Mouse (Mus musculus): ENCODE results near the gene Emc6. TPM values are rescaled to one million over a fixed set of nuclear protein-coding genes. Genes with fewer than 3 reads are reported as not detected.

Gene Emc6
- total and polyA plus RNA-seq, 3 experiments = 50.5 to 98.5 (median 80.5) TPM

DNA sequence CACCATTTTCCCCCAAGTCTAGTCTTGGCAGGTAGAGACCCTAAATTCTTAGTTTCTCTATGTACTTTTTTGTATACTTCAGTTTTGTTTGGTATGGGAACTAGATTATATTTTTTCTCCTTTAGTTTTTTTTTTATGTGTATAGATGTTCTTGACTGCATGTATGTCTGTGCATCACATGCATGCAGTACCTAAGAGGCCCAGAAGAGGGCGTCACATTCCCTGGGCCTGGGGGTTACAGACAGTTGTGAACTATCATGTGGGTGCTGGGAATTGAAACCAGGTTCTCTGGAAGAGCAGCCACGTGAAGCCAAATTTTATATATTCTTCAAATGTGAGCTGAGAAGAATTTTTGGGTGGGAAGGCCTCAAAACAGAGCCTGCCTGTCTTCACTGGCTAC lies 42.8 kb upstream of the Emc6 start:
- WGBS = 56% methylated on average over 2 of the region's 2 CpGs
- TF ChIP-seq POLR2A (IDR thresholded peaks at IDR 0.05; ENCODE audit: insufficient read depth, low read depth, low read length) = no peak
- TF ChIP-seq EP300 (IDR thresholded peaks at IDR 0.05; ENCODE audit: insufficient read depth, low read depth, low read length) = no peak
- TF ChIP-seq CTCF (IDR thresholded peaks at IDR 0.05) = peak; percentile 45
- Histone ChIP-seq H3K9ac (ENCODE audit: low read depth, low read length) (no peak overlapping the region), H3K4me3 (no peak overlapping the region), H3K79me2 (replicated peaks; ENCODE audit: control insufficient read depth, insufficient read depth, low read length) (no peaks in the 10 kb centered on the region), H3K27ac (no peak overlapping the region), H3K36me3 (ENCODE audit: control insufficient read depth, insufficient read depth, low read length) (no peaks in the 10 kb centered on the region), H3K27me3 (ENCODE audit: control insufficient read depth, insufficient read depth, low read length) (no peaks in the 10 kb centered on the region), H3K4me1 (ENCODE audit: control insufficient read depth, insufficient read depth, low read length) (no peaks in the 10 kb centered on the region)
- DNase-seq = no peak
- intact Hi-C loops (cut with DNase I) = loop anchor here (5.0 kb wide), 1 partner anchor 63 kb away; no protein-coding TSS in a partner anchor

DNA sequence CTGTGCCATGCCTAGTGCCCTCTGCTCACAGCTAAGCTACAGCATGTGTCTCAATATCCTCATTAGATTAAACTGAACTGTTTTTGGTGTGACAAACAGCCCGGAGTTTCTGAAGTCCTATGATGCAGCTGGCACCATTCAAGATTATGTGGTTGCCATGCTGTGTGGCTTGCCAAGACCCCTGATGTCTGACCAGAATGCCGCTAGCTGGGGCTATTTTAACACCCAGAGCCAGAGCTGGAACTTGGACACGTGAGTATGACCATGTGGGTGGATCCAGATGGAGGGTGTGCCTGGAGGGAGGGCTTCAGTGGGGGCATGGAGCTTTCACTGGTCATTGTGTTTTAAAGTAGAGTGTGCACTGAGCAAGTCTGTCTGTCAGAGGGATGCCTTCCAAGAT lies 37.1 kb upstream of the Emc6 start:
- H3K9ac ChIP-seq (ENCODE audit: low read depth, low read length) = no peak overlapping the region
- H3K27me3 ChIP-seq (ENCODE audit: control insufficient read depth, insufficient read depth, low read length) = no peaks in the 10 kb centered on the region
- H3K36me3 ChIP-seq (ENCODE audit: control insufficient read depth, insufficient read depth, low read length) = no peaks in the 10 kb centered on the region
- 63% methylated on average over 3 of the region's 3 CpGs for WGBS
- no peaks in the 10 kb centered on the region for H3K4me1 ChIP-seq (ENCODE audit: control insufficient read depth, insufficient read depth, low read length)
- no peak overlapping the region for H3K4me3 ChIP-seq
- TF ChIP-seq CTCF (IDR thresholded peaks at IDR 0.05) (no peak), EP300 (IDR thresholded peaks at IDR 0.05; ENCODE audit: insufficient read depth, low read depth, low read length) (no peak), POLR2A (IDR thresholded peaks at IDR 0.05; ENCODE audit: insufficient read depth, low read depth, low read length) (no peak)
- DNase-seq = no peak
- H3K79me2 ChIP-seq (replicated peaks; ENCODE audit: control insufficient read depth, insufficient read depth, low read length) = no peaks in the 10 kb centered on the region
- H3K27ac ChIP-seq = no peak overlapping the region
- intact Hi-C loops (cut with DNase I) = no loop called here

DNA sequence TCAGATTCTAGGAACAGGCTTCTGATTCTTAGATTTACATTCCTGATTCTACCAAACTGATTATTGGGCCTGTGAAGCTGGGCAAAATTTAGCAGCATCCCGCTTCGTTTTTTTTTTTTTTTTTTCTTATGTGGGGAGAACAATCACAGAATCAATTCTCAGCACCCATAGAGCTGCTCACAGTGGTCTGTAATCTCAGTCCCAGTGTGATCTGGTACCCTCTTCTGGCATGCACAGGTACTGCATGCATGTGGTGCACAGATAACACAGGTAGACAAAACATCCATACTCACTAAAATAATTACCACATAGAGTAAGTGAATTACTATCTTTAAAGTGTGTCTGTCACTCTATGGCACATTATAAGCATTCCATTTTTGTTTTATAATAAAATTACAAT lies 30.8 kb upstream of the Emc6 start:
- 74% methylated on average over 2 of the region's 2 CpGs for WGBS
- intact Hi-C loops (cut with DNase I) = no loop called here
- no peak overlapping the region for H3K4me3 ChIP-seq

DNA sequence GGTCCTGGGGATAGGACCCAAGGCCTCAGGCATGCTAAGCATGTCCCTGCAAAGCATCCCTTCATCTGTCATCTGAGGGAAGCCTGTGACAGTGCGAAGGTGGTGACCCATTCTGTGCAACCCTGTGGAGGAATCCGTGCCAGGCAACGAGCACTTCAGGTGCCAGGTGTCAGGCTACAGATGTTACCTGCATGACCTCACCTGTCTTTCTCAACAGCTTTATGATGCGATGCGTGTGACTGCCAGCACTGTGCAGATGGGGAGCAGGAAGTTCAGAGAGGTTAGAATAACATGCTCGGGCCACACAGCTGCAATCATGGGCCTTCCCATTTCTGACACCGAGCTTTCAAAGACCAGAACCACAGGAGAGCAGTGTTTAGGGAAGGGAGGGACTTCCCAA lies 28.4 kb upstream of the Emc6 start:
- Histone ChIP-seq H3K27me3 (ENCODE audit: control insufficient read depth, insufficient read depth, low read length) (no peaks in the 10 kb centered on the region), H3K4me3 (no peak overlapping the region), H3K79me2 (replicated peaks; ENCODE audit: control insufficient read depth, insufficient read depth, low read length) (no peaks in the 10 kb centered on the region), H3K9ac (ENCODE audit: low read depth, low read length) (no peak overlapping the region), H3K4me1 (ENCODE audit: control insufficient read depth, insufficient read depth, low read length) (peaks cover 4% of the 10 kb centered on the region), H3K27ac (no peak overlapping the region), H3K36me3 (ENCODE audit: control insufficient read depth, insufficient read depth, low read length) (no peaks in the 10 kb centered on the region)
- intact Hi-C loops (cut with DNase I) = no loop called here
- WGBS = 58% methylated on average over 7 of the region's 7 CpGs
- no peak for DNase-seq
- TF ChIP-seq POLR2A (IDR thresholded peaks at IDR 0.05; ENCODE audit: insufficient read depth, low read depth, low read length) = no peak

More for the DNA sequence above, 30.8 kb upstream of the Emc6 start:
- no peak for TF ChIP-seq POLR2A (IDR thresholded peaks at IDR 0.05; ENCODE audit: insufficient read depth, low read depth, low read length)
- peak; percentile 48 for TF ChIP-seq CTCF (IDR thresholded peaks at IDR 0.05)
- no peaks in the 10 kb centered on the region for H3K4me1 ChIP-seq (ENCODE audit: control insufficient read depth, insufficient read depth, low read length)
- no peaks in the 10 kb centered on the region for H3K79me2 ChIP-seq (replicated peaks; ENCODE audit: control insufficient read depth, insufficient read depth, low read length)
- no peak overlapping the region for H3K9ac ChIP-seq (ENCODE audit: low read depth, low read length)
- no peaks in the 10 kb centered on the region for H3K36me3 ChIP-seq (ENCODE audit: control insufficient read depth, insufficient read depth, low read length)
- H3K27me3 ChIP-seq (ENCODE audit: control insufficient read depth, insufficient read depth, low read length) = no peaks in the 10 kb centered on the region
- no peak for DNase-seq
- no peak overlapping the region for H3K27ac ChIP-seq

DNA sequence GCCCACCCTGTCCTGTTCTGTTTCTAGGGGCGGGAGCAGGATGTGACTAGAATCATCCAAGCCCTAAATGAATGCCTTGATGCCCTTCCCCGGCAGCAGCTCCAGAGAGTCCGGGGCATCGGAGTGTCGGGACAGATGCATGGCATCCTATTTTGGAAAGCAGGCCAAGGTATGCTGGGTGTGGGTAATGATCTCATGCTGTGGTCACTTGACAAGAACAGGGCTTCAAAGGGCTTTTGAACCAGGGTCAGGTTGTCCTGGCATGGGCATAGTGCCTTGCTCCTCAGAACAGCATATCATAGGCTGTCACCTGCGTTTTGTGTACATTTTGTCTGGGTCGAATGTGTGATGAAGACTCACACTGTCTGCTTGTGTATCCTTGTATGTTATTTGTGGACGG lies 27.1 kb upstream of the Emc6 start:
- TF ChIP-seq POLR2A (IDR thresholded peaks at IDR 0.05; ENCODE audit: insufficient read depth, low read depth, low read length) (no peak), CTCF (IDR thresholded peaks at IDR 0.05) (no peak), EP300 (IDR thresholded peaks at IDR 0.05; ENCODE audit: insufficient read depth, low read depth, low read length) (no peak)
- Histone ChIP-seq H3K79me2 (replicated peaks; ENCODE audit: control insufficient read depth, insufficient read depth, low read length) (no peaks in the 10 kb centered on the region), H3K27ac (peak overlapping the region; percentile 26; the same call in 1 of the 2 replicates), H3K27me3 (ENCODE audit: control insufficient read depth, insufficient read depth, low read length) (no peaks in the 10 kb centered on the region), H3K36me3 (ENCODE audit: control insufficient read depth, insufficient read depth, low read length) (no peaks in the 10 kb centered on the region), H3K4me3 (no peak overlapping the region), H3K4me1 (ENCODE audit: control insufficient read depth, insufficient read depth, low read length) (peaks cover 6% of the 10 kb centered on the region), H3K9ac (ENCODE audit: low read depth, low read length) (no peak overlapping the region)
- WGBS = 79% methylated on average over 8 of the region's 8 CpGs
- DNase-seq = peak in 1 of 2 experiments; percentile 23
- intact Hi-C loops (cut with DNase I) = loop anchor here (5.0 kb wide), 1 partner anchor 37 kb away; no protein-coding TSS in a partner anchor

DNA sequence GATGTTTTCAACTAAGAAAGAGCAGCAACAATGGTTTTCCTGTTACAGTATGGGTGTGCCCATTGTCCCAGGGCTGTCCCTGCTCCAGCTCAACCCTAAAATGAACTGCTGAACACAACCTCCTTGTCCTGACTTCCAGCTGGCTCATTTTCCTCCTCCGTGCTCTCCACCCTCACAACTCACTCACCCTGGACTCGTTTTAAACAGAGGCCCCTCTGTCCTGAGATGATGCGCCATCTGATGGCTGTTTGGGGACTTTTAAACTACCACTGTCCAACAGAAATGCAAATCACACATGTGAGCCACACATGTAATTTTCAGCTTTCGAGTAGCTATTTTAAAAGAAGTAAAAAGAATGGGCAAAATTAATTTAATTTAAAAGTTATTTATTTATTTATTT lies 24.8 kb upstream of the Emc6 start:
- Histone ChIP-seq H3K36me3 (ENCODE audit: control insufficient read depth, insufficient read depth, low read length) (no peaks in the 10 kb centered on the region), H3K4me1 (ENCODE audit: control insufficient read depth, insufficient read depth, low read length) (peaks cover 6% of the 10 kb centered on the region), H3K27me3 (ENCODE audit: control insufficient read depth, insufficient read depth, low read length) (no peaks in the 10 kb centered on the region), H3K27ac (peak overlapping the region; percentile 15; the same call in 1 of the 2 replicates), H3K9ac (ENCODE audit: low read depth, low read length) (no peak overlapping the region), H3K79me2 (replicated peaks; ENCODE audit: control insufficient read depth, insufficient read depth, low read length) (no peaks in the 10 kb centered on the region), H3K4me3 (no peak overlapping the region)
- TF ChIP-seq EP300 (IDR thresholded peaks at IDR 0.05; ENCODE audit: insufficient read depth, low read depth, low read length) (no peak), POLR2A (IDR thresholded peaks at IDR 0.05; ENCODE audit: insufficient read depth, low read depth, low read length) (no peak), CTCF (IDR thresholded peaks at IDR 0.05) (peak; percentile 52)
- peak in 1 of 2 experiments; percentile 26 for DNase-seq
- intact Hi-C loops (cut with DNase I) = loop anchor here (2.0 to 5.0 kb wide), 2 partner anchors 34 to 63 kb away; partner anchors contain the start of gene Haspin
- WGBS = 30% methylated on average over 4 of the region's 4 CpGs
